Mouse (Mus musculus) lung, postnatal 0 days (tissue): ENCODE results near the gene Lgals9.

Experiments used
- CTCF ChIP-seq: IDR thresholded peaks from 2 replicates; pipeline ENCODE4 v1.5.1; 2016; ENCODE audit warnings: antibody characterized with exemption, mild to moderate bottlenecking
- EP300 ChIP-seq: IDR thresholded peaks from 2 replicates; pipeline ENCODE4 v1.6.1; 2016; ENCODE audit warnings: antibody characterized with exemption, mild to moderate bottlenecking, control low read depth

DNA sequence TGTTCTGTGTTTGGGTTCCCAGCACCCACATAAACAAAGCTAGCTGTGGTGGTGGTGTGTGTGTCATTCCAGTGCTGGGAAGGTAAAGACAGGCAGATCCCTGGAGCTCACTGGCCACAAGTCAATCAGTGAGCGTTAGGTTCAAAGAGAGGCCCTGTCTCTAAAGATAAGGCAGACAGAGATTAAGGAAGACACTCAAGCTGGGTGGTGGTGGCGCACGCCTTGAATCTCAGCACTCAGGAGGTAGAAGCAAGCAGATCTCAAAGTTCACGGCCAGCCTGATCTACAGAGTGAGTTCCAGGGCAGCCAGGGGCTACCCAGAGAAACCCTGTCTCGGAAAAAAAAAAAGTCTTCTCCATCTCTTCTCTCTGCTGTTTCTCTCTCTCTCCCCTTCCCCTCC, 23.5 kb downstream of the Lgals9 start:
- TF ChIP-seq CTCF (no peak), EP300 (no peak)
